Mouse (Mus musculus) liver, embryonic 13.5 days (tissue): ENCODE measurements around the gene Gm5485. TPM values are rescaled to one million over a fixed set of nuclear protein-coding genes. Genes with fewer than 3 reads are reported as not detected.

Source experiments
- ATAC-seq: fragments of 200-750 bp; cut with Nextera tagmentation; 2 replicates; pipeline ENCODE4 v1.8.0; 2017; ENCODE audit warnings: low read depth, mild to moderate bottlenecking, moderate number of reproducible peaks, moderate library complexity
- DNase-seq: peaks from one replicate; pipeline ENCODE4 v3.0.0; 2022
- H3K27ac ChIP-seq: fragments of 300-500 bp; sonication (generic); 2 replicates; pipeline ENCODE4 v1.5.1; 2015; ENCODE audit warnings: moderate library complexity, mild to moderate bottlenecking, inconsistent platforms
- H3K27me3 ChIP-seq: fragments of 300-500 bp; sonication (generic); 2 replicates; pipeline ENCODE4 v1.6.1; 2015; ENCODE audit warnings: mild to moderate bottlenecking, inconsistent platforms
- H3K36me3 ChIP-seq: fragments of 300-500 bp; sonication (generic); 2 replicates; pipeline ENCODE4 v1.6.1; 2015; ENCODE audit warnings: mild to moderate bottlenecking, inconsistent platforms
- H3K4me1 ChIP-seq: fragments of 300-500 bp; sonication (generic); replicated peaks from 2 replicates; pipeline ENCODE4 v1.6.1; 2015; ENCODE audit warnings: inconsistent platforms
- H3K4me2 ChIP-seq: fragments of 300-500 bp; sonication (generic); 2 replicates; pipeline ENCODE4 v1.6.1; 2015; ENCODE audit warnings: inconsistent platforms, mild to moderate bottlenecking, moderate library complexity
- H3K4me3 ChIP-seq: fragments of 300-500 bp; sonication (generic); replicated peaks from 2 replicates; pipeline ENCODE4 v1.5.1; 2015; ENCODE audit warnings: mild to moderate bottlenecking, inconsistent platforms
- H3K9ac ChIP-seq: fragments of 300-500 bp; sonication (generic); 2 replicates; pipeline ENCODE4 v1.6.1; 2015; ENCODE audit warnings: mild to moderate bottlenecking, inconsistent platforms
- H3K9me3 ChIP-seq: fragments of 300-500 bp; sonication (generic); replicated peaks from 2 replicates; pipeline ENCODE4 v1.6.1; 2016; ENCODE audit warnings: inconsistent platforms
- WGBS: fragments of 180-500 bp; shearing (Covaris S2); methylation state at CpG from one replicate; pipeline ENCODE4 v1.1.7; 2015; ENCODE audit not compliant: insufficient replicate concordance; 5-methylcytosine and 5-hydroxymethylcytosine counted together
- polyA plus RNA-seq: library from polyadenylated mRNA; unstranded; fragments of >200 nt; fragmentation: Nextera tagmentation; extraction: Ambion mirVana; gene quantifications from 2 replicates; pipeline ENCODE4 v1.2.1, GENCODE M21; 2015

Gene Gm5485
- polyA plus RNA-seq, 1 experiment from 2014 or later: not detected

GRCm38 (mm10) chr16:48368096-48368495, 44.1 kb downstream of the Gm5485 start:
- no peaks in the 10 kb centered on the region for H3K4me1 ChIP-seq
- ATAC-seq (no peak), DNase-seq (no peak)
- no peak overlapping the region for H3K27ac ChIP-seq
- no peaks in the 10 kb centered on the region for H3K9me3 ChIP-seq
- no peak overlapping the region for H3K4me3 ChIP-seq
- no peaks in the 10 kb centered on the region for H3K27me3 ChIP-seq
- H3K36me3 ChIP-seq: no peaks in the 10 kb centered on the region
- 81% methylated on average over 2 of the region's 2 CpGs for WGBS
- no peak overlapping the region for H3K9ac ChIP-seq
- no peak overlapping the region for H3K4me2 ChIP-seq

- no peak for ATAC-seq
- DNase-seq: no peak
- no peaks in the 10 kb centered on the region for H3K27me3 ChIP-seq
- no peak overlapping the region for H3K9ac ChIP-seq
- no peak overlapping the region for H3K4me2 ChIP-seq
- H3K36me3 ChIP-seq: no peaks in the 10 kb centered on the region
- no peaks in the 10 kb centered on the region for H3K9me3 ChIP-seq
- H3K4me3 ChIP-seq: no peak overlapping the region
- no peaks in the 10 kb centered on the region for H3K4me1 ChIP-seq
- no peak overlapping the region for H3K27ac ChIP-seq
- WGBS: 71% methylated on average over 5 of the region's 5 CpGs
Observed at GRCm38 (mm10) chr16:48366801-48367200, 45.4 kb downstream of the Gm5485 start.

DNA sequence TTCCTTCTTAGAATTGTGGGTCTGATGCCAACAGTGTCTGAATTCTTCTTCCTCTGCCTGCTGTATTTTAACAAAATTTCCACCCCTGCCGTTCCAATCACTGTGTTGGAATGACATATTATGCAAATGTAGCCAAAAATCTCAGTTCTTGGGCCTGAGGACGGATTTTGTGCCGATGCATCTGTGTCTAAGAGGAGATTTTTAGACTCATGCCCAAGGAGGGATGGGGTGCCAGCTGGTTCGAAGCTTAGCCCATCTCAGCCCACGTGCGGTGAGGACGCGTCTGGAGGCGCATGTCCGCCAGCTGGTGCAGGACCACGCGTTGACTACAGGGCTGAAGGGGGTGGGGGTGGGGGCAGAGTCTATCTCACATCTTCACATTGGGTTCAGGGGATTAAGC, 51.3 kb downstream of the Gm5485 start:
- WGBS: 76% methylated on average over 12 of the region's 12 CpGs
- Histone ChIP-seq H3K4me2 (no peak overlapping the region), H3K4me3 (no peak overlapping the region), H3K9ac (no peak overlapping the region), H3K4me1 (no peaks in the 10 kb centered on the region), H3K27me3 (no peaks in the 10 kb centered on the region), H3K36me3 (no peaks in the 10 kb centered on the region), H3K27ac (no peak overlapping the region), H3K9me3 (no peaks in the 10 kb centered on the region)
- ATAC-seq: no peak
- DNase-seq: no peak

- no peaks in the 10 kb centered on the region for H3K4me1 ChIP-seq
- H3K27ac ChIP-seq: no peak overlapping the region
- no peak for DNase-seq
- H3K36me3 ChIP-seq: no peaks in the 10 kb centered on the region
- no peaks in the 10 kb centered on the region for H3K9me3 ChIP-seq
- no peak overlapping the region for H3K4me3 ChIP-seq
- H3K4me2 ChIP-seq: no peak overlapping the region
- no peak for ATAC-seq
- no peaks in the 10 kb centered on the region for H3K27me3 ChIP-seq
- H3K9ac ChIP-seq: no peak overlapping the region
- WGBS: 67% methylated on average over 1 of the region's 1 CpGs
Observed at GRCm38 (mm10) chr16:48356417-48356816, 55.8 kb downstream of the Gm5485 start.

GRCm38 (mm10) chr16:48355716-48356115, 56.5 kb downstream of the Gm5485 start:
- Histone ChIP-seq H3K4me1 (no peaks in the 10 kb centered on the region), H3K27ac (no peak overlapping the region), H3K9me3 (no peaks in the 10 kb centered on the region), H3K36me3 (no peaks in the 10 kb centered on the region), H3K27me3 (no peaks in the 10 kb centered on the region), H3K4me3 (no peak overlapping the region), H3K9ac (no peak overlapping the region), H3K4me2 (no peak overlapping the region)
- DNase-seq: no peak
- no peak for ATAC-seq
- WGBS: 69% methylated on average over 5 of the region's 5 CpGs

Other genes starting within 250 kb of the Gm5485 start
- 0.07 TPM in 1 of 2 replicates, not detected in the other for gene Dppa4, start 128.7 kb downstream of the Gm5485 start, polyA plus RNA-seq
- gene Dppa2, start 108.5 kb downstream of the Gm5485 start, polyA plus RNA-seq: not detected in 2 replicates
- not detected in 2 replicates for gene Morc1, start 18.8 kb upstream of the Gm5485 start, polyA plus RNA-seq